Mouse (Mus musculus) v-Abl transformed pro-B cells (cell line): ENCODE data around the gene Slc6a12.

ENCODE experiments used
- in situ Hi-C, 2 experiments: fragments of 400-800 bp; cut with MboI; formaldehyde crosslinking; loops; one replicate each; pipeline ENCODE4 v1.15.1; 2025; ENCODE audit not compliant: unreplicated experiment in 2 of 2

Slc6a12 gene

GRCm38 (mm10) chr6:121343026-121343770 is at the start of gene Slc6a12:
Gene Slc6a12, plus strand, starts transcription at chr6:121343076.
- in situ Hi-C loops = no loop called here

GRCm38 (mm10) chr6:121299317-121299716 is 43.6 kb upstream of the Slc6a12 start:
- in situ Hi-C loops = no loop called here

- in situ Hi-C loops = no loop called here
Measured at GRCm38 (mm10) chr6:121299954-121300353, 42.9 kb upstream of the Slc6a12 start, which contains the start of gene Slc6a13. Gene Slc6a13, plus strand, starts transcription at chr6:121300227.

- in situ Hi-C loops = no loop called here
Measured at GRCm38 (mm10) chr6:121300504-121300903, 42.4 kb upstream of the Slc6a12 start.

GRCm38 (mm10) chr6:121303466-121304220 is 39.2 kb upstream of the Slc6a12 start:
- in situ Hi-C loops = no loop called here

- in situ Hi-C loops = no loop called here
Measured at GRCm38 (mm10) chr6:121304630-121305029, 38.2 kb upstream of the Slc6a12 start.

- in situ Hi-C loops = no loop called here
Measured at GRCm38 (mm10) chr6:121305571-121305970, 37.3 kb upstream of the Slc6a12 start.

GRCm38 (mm10) chr6:121310984-121311383 is 31.9 kb upstream of the Slc6a12 start:
- in situ Hi-C loops = no loop called here

GRCm38 (mm10) chr6:121319099-121319498 is 23.8 kb upstream of the Slc6a12 start:
- in situ Hi-C loops = no loop called here

GRCm38 (mm10) chr6:121322381-121323110 is 20.3 kb upstream of the Slc6a12 start:
- in situ Hi-C loops = no loop called here

- in situ Hi-C loops = no loop called here
Measured at GRCm38 (mm10) chr6:121325298-121325697, 17.6 kb upstream of the Slc6a12 start.

- in situ Hi-C loops = no loop called here
Measured at GRCm38 (mm10) chr6:121325740-121326139, 17.1 kb upstream of the Slc6a12 start.

GRCm38 (mm10) chr6:121326486-121327069 is 16.3 kb upstream of the Slc6a12 start:
- in situ Hi-C loops = no loop called here

- in situ Hi-C loops = no loop called here
Measured at GRCm38 (mm10) chr6:121328417-121328884, 14.4 kb upstream of the Slc6a12 start.

- in situ Hi-C loops = loop anchor here in 1 of 2 experiments (10.0 kb wide), 1 partner anchor 975 kb away; the partner anchor contains the start of gene M6pr
Measured at GRCm38 (mm10) chr6:121329848-121330508, 12.9 kb upstream of the Slc6a12 start.

GRCm38 (mm10) chr6:121335841-121336240 is 7.0 kb upstream of the Slc6a12 start:
- in situ Hi-C loops = loop anchor here (5.0 to 10.0 kb wide), 3 partner anchors 969 to 1056 kb away; partner anchors contain the start of gene M6pr (in 1 of the 2)

GRCm38 (mm10) chr6:121336558-121336957 is 6.3 kb upstream of the Slc6a12 start:
- in situ Hi-C loops = loop anchor here (5.0 to 10.0 kb wide), 3 partner anchors 968 to 1056 kb away; partner anchors contain the start of gene M6pr (in 1 of the 2)

- in situ Hi-C loops = loop anchor here (5.0 to 10.0 kb wide), 3 partner anchors 968 to 1055 kb away; partner anchors contain the start of gene M6pr (in 1 of the 2)
Measured at GRCm38 (mm10) chr6:121337229-121337628, 5.6 kb upstream of the Slc6a12 start.

GRCm38 (mm10) chr6:121337770-121338518 is 4.9 kb upstream of the Slc6a12 start:
- in situ Hi-C loops = loop anchor here (5.0 to 10.0 kb wide), 3 partner anchors 967 to 1054 kb away; partner anchors contain the start of gene M6pr (in 1 of the 2)
